Comparison of ENCODE assay signal across 19 mouse cellular contexts in genomic region chr5:31297981-31298380, GRCm38 (mm10). TPM values are rescaled to one million over a fixed set of nuclear protein-coding genes. Genes with fewer than 3 reads are reported as not detected.
"Had no signal": no experiment of that assay in that cellular context is flagged by ENCODE, and none has a peak within 500 bp of the region (broad histone marks: within the 10 kb centered on the region; RNA-seq: fewer than 3 reads in every experiment).

No protein-coding gene starts in this region.

- ATAC-seq: intestine, embryonic 16.5 days; lung, postnatal 0 days; midbrain, embryonic 13.5 days had no signal

- H3K9ac ChIP-seq: hindbrain, embryonic 15.5 days; midbrain, embryonic 13.5 days; stomach, embryonic 15.5 days had no signal

- H3K36me3 ChIP-seq: hindbrain, embryonic 15.5 days; stomach, embryonic 15.5 days had no signal

- H3K27ac ChIP-seq: hindbrain, embryonic 15.5 days; left cerebral cortex, adult 2 months; limb, embryonic 10.5 days; midbrain, embryonic 13.5 days; stomach, embryonic 15.5 days had no signal

- H3K27me3 ChIP-seq: hindbrain, embryonic 15.5 days; stomach, embryonic 15.5 days had no signal

- DNase-seq: lung, adult 2 months; lung, postnatal 36 days; right cerebral cortex, postnatal 14 days; thymus, adult 2 months; thymus, postnatal 25 days had no signal

- H3K4me2 ChIP-seq: hindbrain, embryonic 15.5 days; midbrain, embryonic 13.5 days; stomach, embryonic 15.5 days had no signal

- H3K4me3 ChIP-seq: hindbrain, embryonic 15.5 days; left cerebral cortex, adult 2 months; limb, embryonic 10.5 days; midbrain, embryonic 13.5 days; stomach, embryonic 15.5 days had no signal

- H3K9me3 ChIP-seq: hindbrain, embryonic 15.5 days; limb, embryonic 10.5 days; midbrain, embryonic 13.5 days; stomach, embryonic 15.5 days had no signal

RNA-seq across cellular contexts. Expression of gene Gckr, which starts 0.7 kb away (rescaled TPM):
- total RNA-seq: left cerebral cortex, adult 2 months; megakaryocyte progenitor cell, adult 5-6 weeks had no signal
- polyA plus RNA-seq: spleen, adult 2 months had no signal

RNA-seq across cellular contexts. Expression of gene Fndc4, which starts 2.1 kb away (rescaled TPM):
- total RNA-seq: megakaryocyte progenitor cell, adult 5-6 weeks had no signal

RNA-seq across cellular contexts. Expression of gene Gm9970, which starts 56.9 kb away (rescaled TPM):
- total RNA-seq: layer of hippocampus, postnatal 25 days; left cerebral cortex, adult 2 months; left cerebral cortex, postnatal 14 days; midbrain, postnatal 0 days had no signal
- polyA plus RNA-seq: large intestine, adult 2 months; limb, embryonic 14.5 days had no signal
